Mouse (Mus musculus) testis, adult 2 months (tissue): ENCODE data around the gene Rasa3. TPM values are rescaled to one million over a fixed set of nuclear protein-coding genes. Genes with fewer than 3 reads are reported as not detected.
A peak's percentile ranks its signal among the peaks of the same experiment; 100 is the strongest.

Experiments
- H3K27ac ChIP-seq: fragments of 200-500 bp; 2 replicates; pipeline ENCODE4 v1.5.1; 2012; ENCODE audit warnings: low read depth, low read length; ENCODE audit not compliant: control insufficient read depth, insufficient read depth
- H3K27me3 ChIP-seq: fragments of 200-500 bp; 2 replicates; pipeline ENCODE4 v1.6.1; 2012; ENCODE audit warnings: mild to moderate bottlenecking, low read length, moderate library complexity; ENCODE audit not compliant: control insufficient read depth, insufficient read depth
- H3K36me3 ChIP-seq: fragments of 200-500 bp; 2 replicates; pipeline ENCODE4 v1.6.1; 2012; ENCODE audit warnings: mild to moderate bottlenecking, low read length; ENCODE audit not compliant: control insufficient read depth, insufficient read depth
- H3K4me1 ChIP-seq: fragments of 200-500 bp; 2 replicates; pipeline ENCODE4 v1.6.1; 2012; ENCODE audit warnings: low read length; ENCODE audit not compliant: control insufficient read depth, insufficient read depth
- H3K4me3 ChIP-seq: fragments of 200-500 bp; 2 replicates; pipeline ENCODE4 v1.5.1; 2012; ENCODE audit warnings: low read depth, mild to moderate bottlenecking, low read length, moderate library complexity, mixed read lengths; ENCODE audit not compliant: control insufficient read depth
- CTCF ChIP-seq: fragments of 200-500 bp; IDR thresholded peaks from 2 replicates; pipeline ENCODE4 v1.5.1; 2012; ENCODE audit warnings: low read depth, mild to moderate bottlenecking, inconsistent platforms, low read length, moderate library complexity; ENCODE audit not compliant: control insufficient read depth, insufficient read depth, insufficient replicate concordance
- POLR2A ChIP-seq: fragments of 200-500 bp; IDR thresholded peaks from 2 replicates; pipeline ENCODE4 v1.6.1; 2012; ENCODE audit warnings: low read depth, mild to moderate bottlenecking, inconsistent platforms, low read length, moderate library complexity; ENCODE audit not compliant: control insufficient read depth
- polyA plus RNA-seq: library from polyadenylated mRNA; depleted of rRNA; stranded (reverse); fragments of >200 nt; gene quantifications from 2 replicates; pipeline ENCODE4 v1.2.3, GENCODE M21; 2012

The Rasa3 gene
- polyA plus RNA-seq, 1 experiment: 41.0 TPM

DNA sequence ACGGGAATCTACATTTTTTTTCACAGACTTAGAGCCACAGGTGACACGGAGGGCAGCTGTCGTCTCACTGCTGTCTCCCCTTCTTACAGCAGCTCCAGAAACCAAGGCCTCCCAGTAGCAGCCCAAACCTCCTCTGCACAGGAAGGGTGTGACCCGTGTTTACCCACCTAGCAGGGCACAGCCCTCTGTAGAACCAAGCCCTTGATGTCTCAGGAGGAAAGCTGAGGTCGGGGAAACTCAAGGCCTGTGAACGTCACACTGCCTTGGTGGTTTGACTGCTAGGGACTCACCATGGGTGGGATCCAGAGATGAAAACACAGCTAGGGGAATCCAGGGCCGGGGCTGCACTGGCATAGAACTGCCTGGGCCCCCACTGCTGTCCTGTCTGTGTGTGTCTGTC is 9.0 kb upstream of the Rasa3 start:
- TF ChIP-seq CTCF: no peak

DNA sequence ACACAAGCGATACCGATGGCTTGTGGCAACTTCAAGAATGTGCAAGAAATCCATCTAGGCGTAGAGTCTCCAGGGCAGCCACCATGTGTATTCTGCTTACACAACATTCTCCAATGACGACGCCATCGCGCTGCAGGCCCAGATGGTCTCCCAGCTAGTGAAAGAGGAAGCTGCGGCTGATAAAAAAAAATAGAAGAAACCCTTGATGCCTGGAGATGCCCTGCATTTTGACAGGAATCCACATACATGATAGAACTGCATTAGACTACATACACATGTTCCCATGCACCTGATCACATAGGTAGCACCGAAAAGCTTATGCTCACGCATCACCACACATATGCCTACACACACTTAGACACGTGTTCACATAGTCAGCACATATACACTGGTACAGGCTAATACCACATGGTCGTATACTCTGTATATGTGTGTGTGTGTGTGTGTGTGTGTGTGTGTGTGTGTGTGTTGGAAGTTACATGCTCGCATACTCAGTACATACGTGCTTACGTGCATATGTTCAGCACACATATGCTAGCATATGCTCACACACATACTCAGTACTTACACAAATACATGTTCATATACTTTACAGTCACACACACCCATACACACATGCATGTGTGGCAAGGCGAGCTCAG is 8.4 kb upstream of the Rasa3 start:
- no peaks in the 10 kb centered on the region for H3K36me3 ChIP-seq
- peaks cover 5% of the 10 kb centered on the region; the same call in 1 of the 2 replicates for H3K4me1 ChIP-seq
- no peak for TF ChIP-seq POLR2A
- H3K27ac ChIP-seq: no peak overlapping the region
- no peaks in the 10 kb centered on the region for H3K27me3 ChIP-seq
- H3K4me3 ChIP-seq: no peak overlapping the region

More for the DNA sequence above, 9.0 kb upstream of the Rasa3 start:
- no peaks in the 10 kb centered on the region for H3K27me3 ChIP-seq
- H3K36me3 ChIP-seq: no peaks in the 10 kb centered on the region
- peaks cover 5% of the 10 kb centered on the region; the same call in 1 of the 2 replicates for H3K4me1 ChIP-seq
- H3K4me3 ChIP-seq: no peak overlapping the region
- no peak overlapping the region for H3K27ac ChIP-seq

DNA sequence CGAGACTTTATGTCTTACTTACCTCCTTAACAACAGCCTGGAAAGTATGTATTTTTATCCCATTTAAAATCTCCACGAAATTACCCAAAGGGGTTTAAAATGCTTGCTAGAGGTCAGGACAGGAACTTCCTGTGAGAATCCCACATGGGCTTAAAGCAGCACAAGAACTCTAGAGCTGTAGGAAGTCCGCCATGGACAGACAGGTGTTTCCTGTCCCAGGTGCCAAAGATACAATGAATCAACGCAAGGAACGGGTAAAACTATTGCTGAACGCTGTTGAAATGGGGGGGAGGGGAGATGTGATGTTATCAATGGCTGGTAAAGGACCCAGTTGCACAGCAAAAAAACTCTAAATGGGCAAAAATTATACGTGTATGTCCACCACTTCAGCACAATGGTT is 6.7 kb upstream of the Rasa3 start:
- H3K27ac ChIP-seq: no peak overlapping the region
- H3K4me1 ChIP-seq: peaks cover 5% of the 10 kb centered on the region; the same call in 1 of the 2 replicates
- TF ChIP-seq CTCF (no peak), POLR2A (no peak)
- no peaks in the 10 kb centered on the region for H3K36me3 ChIP-seq
- no peaks in the 10 kb centered on the region for H3K27me3 ChIP-seq
- no peak overlapping the region for H3K4me3 ChIP-seq

DNA sequence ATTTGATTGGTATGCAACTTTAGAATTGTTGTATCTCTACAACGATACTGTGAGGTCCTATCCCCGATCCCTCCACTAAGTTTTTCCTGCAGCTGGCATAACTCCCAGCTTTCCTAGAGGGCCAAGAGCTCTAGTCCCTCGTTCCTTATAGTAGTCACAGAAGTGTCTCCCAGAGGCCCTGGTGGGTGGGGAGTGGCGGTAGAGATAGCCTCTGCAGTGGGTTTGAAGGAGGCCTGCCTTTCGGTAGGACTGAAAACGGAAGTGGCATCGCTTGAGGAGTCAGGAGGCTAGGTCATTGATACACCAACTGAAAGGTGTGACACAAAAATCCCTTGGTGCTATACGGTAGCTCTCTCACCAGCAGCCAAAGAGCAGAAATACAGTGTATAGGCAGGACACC is 779 bp upstream of the Rasa3 start:
- TF ChIP-seq POLR2A (no peak), CTCF (no peak)
- no peaks in the 10 kb centered on the region for H3K36me3 ChIP-seq
- H3K4me1 ChIP-seq: peaks cover 22% of the 10 kb centered on the region
- no peaks in the 10 kb centered on the region for H3K27me3 ChIP-seq
- H3K4me3 ChIP-seq: no peak overlapping the region
- H3K27ac ChIP-seq: no peak overlapping the region

DNA sequence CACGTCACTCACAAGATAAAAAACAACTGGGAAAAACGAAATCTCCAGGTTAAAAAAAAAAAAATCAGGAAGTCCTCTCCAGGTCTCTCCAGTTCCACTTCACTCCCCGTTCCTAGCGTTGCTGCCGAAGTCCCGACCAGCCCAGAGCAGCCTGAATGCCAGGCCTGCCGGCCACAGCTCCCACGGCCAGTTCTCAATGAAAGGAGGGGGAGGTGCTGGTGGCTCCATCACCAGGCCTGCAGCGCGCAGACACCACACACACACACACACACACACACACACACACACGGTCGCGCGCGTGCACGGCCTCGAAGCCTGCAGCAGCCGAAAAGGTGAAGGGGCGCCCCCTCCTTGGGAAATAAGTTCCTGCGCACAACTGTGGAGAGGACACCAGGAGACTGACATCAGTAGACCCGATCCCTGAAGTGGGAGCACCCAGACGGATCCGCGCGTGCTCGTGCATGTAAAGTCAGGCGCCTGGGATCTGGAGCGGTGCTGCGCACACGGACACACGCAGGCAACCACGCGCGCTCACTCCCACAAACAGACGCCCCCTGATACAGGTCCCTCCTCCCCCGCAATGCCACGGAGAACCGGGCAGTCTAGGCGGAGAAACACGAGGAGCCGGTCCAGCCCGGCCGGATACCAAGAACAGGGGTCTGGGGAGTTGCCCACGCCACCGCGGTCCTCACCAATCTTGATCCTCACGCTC is 546 bp downstream of the Rasa3 start:
- TF ChIP-seq POLR2A: no peak
- TF ChIP-seq CTCF: no peak
- Histone ChIP-seq H3K4me1 (peaks cover 22% of the 10 kb centered on the region), H3K27ac (peak overlapping the region; percentile 75), H3K27me3 (no peaks in the 10 kb centered on the region), H3K4me3 (peak overlapping the region; percentile 94), H3K36me3 (no peaks in the 10 kb centered on the region)

DNA sequence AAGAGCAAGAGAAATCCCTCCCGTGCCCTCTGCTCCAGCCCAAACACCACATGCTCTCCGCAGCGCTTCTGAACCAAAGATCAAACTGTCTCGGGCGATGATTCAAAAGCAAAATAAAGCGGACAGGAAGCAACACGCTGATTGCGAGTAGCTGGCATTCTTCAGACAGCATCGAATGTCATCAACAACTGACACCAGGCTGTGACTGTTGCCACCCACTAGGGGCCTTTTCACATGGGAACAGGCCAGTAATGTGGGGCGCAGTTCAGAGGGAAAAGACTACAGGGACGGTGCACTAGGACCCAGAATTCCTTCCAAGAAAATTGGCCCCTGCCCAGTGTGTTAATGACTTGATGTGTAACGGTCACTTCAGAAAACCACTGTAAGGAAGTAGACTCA is 1.1 kb downstream of the Rasa3 start:
- H3K27ac ChIP-seq: peak overlapping the region; percentile 75
- H3K4me3 ChIP-seq: peak overlapping the region; percentile 94
- TF ChIP-seq POLR2A: no peak
- peaks cover 22% of the 10 kb centered on the region for H3K4me1 ChIP-seq
- no peaks in the 10 kb centered on the region for H3K27me3 ChIP-seq
- H3K36me3 ChIP-seq: no peaks in the 10 kb centered on the region

DNA sequence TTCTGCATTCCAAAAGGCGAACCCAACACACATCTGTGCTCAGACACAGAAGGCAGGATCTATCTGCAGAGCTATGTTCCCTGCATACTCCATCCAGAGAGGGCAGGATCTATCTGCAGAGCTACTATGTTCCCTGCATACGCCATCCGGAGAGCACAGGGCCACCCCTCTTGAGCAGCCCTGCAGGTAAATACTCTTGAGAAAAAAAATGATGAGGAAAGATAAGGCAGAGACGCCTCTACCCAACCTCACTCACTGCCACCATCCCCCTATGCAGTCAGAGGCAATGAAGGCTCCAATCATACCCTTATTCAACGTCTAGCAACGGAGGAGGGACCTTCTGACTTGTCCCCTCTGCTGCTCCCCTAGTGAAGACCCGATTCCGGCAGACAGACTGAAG is 1.9 kb downstream of the Rasa3 start:
- TF ChIP-seq CTCF (no peak), POLR2A (no peak)
- H3K36me3 ChIP-seq: no peaks in the 10 kb centered on the region
- no peaks in the 10 kb centered on the region for H3K27me3 ChIP-seq
- peaks cover 22% of the 10 kb centered on the region for H3K4me1 ChIP-seq
- 0 out of 2 replicates have a peak overlapping the region, but pooled peaks have one; percentile 7 for H3K27ac ChIP-seq
- peak overlapping the region; percentile 94 for H3K4me3 ChIP-seq
